Mouse (Mus musculus) heart, adult 18-20 months (tissue): ENCODE data around the gene Gm5134. TPM values are rescaled to one million over a fixed set of nuclear protein-coding genes. Genes with fewer than 3 reads are reported as not detected.

Source experiments
- DNase-seq, 2 experiments: peaks; one replicate each; pipeline ENCODE4 v3.0.0; 2021 to 2022; ENCODE audit warnings: mixed read lengths in 1 of 2
- microRNA-seq, 2 experiments: library from miRNA; unstranded; fragments of <30 nt; microRNA quantifications; one replicate each; pipeline ENCODE4 v1.2.0; 2022
- total RNA-seq, 2 experiments: library from RNA; stranded (reverse); gene quantifications; 2 replicates each; pipeline ENCODE4 v1.2.3; 2021

Gene Gm5134
- total RNA-seq, 2 experiments from 2014 or later, result not detected

GRCm38 (mm10) chr10:76033119-76033455 lies 78.8 kb downstream of the Gm5134 start:
- DNase-seq, result no peak

GRCm38 (mm10) chr10:76034001-76034600 lies 79.8 kb downstream of the Gm5134 start:
- DNase-seq, result no peak

GRCm38 (mm10) chr10:76035277-76035676 lies 81.0 kb downstream of the Gm5134 start:
- no peak for DNase-seq

DNA sequence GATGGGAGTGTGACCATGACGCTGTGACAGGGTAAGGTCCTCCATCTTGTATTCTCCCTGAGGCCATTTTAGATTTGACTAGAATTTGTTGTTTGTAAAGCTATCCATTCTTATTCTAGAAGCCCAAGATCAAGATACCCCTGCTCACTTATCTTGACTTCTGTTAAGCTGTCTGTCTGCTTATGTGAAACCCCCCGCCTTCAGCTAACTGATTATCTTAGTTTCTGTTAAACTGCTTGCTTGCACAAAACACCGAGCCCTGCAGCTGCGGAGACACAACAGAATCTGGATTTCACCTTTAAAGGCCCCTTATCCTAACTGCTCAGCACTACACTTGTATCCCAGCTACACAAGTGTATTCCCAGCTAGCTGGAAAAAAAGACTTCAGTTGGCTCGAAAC lies 82.6 kb downstream of the Gm5134 start:
- DNase-seq, result no peak

DNA sequence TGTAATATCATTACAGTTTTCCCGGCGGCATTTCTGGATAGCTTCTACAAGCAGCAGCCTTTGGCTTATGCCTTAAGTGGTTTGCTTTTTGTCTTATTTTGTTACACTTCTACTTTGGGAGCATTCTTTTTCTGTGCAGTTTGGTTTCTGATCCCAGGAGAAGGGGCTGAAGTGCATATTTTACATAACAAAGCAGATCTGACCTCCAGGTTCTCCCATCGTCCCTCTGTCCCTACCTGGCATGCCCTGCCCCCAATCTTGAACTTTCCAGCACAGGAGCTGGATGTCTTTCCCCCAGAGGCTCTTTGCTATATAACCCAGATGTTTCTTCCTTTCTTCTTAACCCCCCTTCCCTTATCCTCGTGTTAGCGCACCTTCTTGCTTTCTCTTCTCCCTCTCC lies 91.0 kb downstream of the Gm5134 start:
- no peak for DNase-seq

DNA sequence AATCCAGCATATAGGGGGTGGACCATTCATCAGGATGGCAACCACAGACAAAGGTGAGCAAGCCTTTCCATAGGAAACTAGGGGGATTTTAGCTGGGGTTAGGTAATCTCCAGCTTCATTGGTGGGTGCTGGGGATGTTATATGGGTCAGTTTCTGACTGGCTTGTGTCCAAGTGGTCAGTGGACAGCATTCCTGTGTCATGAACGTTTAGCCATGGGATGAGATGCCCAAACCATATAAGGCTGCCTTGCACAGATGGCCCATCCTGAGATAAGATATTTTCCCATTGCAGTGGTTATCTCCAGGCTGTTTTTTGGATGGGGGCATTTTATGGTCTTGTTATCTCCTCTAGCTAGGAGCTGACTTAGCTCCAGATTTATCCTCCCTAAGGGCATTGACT lies 92.4 kb downstream of the Gm5134 start:
- no peak for DNase-seq

DNA sequence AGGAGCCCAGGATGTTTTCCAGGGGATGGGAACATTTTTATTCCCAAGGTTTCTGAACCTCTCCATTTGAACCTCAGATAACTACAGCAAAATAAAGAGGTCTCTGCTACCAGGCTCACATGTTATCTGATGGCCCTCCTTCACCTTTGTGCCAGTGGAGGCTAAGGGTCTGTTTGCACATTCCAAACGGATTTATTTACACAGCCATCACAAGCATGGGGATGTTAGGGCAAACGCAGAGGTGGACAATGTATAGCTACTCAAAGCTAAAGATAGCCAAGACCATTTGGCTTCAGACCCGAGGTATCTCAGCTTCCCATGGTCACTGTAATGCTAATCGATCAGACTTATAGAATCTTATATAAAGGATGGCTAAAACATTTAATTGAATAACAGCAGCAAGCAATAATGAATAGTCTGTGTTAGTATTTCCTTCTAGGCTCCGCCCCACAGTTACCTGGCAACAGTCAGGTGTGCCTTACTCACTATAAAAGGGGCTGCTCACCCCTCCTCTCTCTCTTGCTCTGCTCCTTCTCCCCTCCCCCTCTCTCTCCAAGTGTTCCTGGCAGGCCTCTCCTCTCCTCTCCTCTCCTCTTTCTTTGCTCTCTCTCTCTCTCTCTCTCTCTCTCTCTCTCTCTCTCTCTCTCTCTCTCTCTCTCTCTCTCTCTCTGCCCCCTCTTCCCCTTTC lies 93.0 kb downstream of the Gm5134 start:
- DNase-seq, result no peak

DNA sequence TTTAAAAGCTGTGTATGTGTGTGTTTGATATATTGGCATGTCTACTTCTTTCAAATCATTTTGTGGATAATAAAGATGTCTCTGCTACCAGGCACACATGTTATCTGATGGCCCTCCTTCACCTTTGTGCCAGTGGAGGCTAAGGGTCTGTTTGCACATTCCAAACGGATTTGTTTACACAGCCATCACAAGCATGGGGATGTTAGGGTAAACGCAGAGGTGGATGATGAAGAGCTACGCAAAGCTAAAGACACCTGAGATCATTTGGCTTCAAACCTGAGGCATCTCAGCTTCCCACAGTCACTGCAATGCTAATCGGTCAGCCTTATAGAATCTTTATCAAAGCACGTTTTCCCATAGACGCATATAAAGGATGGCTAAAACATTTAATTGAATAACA lies 94.7 kb downstream of the Gm5134 start:
- DNase-seq, result no peak

- DNase-seq, result no peak
Measured at GRCm38 (mm10) chr10:76051860-76052259, 97.5 kb downstream of the Gm5134 start.

Small RNA genes within 50 kb of the gene (microRNA-seq; reads per million reads assigned to microRNA genes)
- 0 reads per million in 2 experiments for gene Mir6409

Other genes starting within 250 kb of the Gm5134 start
- gene Cabin1, start 190.2 kb upstream of the Gm5134 start, total RNA-seq, result 10 to 100 TPM; 15.2 to 20.9 TPM
- gene Ddt, start 181.1 kb upstream of the Gm5134 start, total RNA-seq, result 100 to 1,000 TPM in 1 of 2 experiments, 10 to 100 TPM in 1; 83.7 to 109 TPM
- gene Gm20441, start 173.6 kb upstream of the Gm5134 start, total RNA-seq, result not detected
- gene Gstt3, start 173.1 kb upstream of the Gm5134 start, total RNA-seq, result 1 to 10 TPM; 3.7 to 5.0 TPM
- 10 to 100 TPM; 16.1 to 22.4 TPM for gene Gstt1, start 155.9 kb upstream of the Gm5134 start, total RNA-seq
- not detected for gene Gstt4, start 132.0 kb upstream of the Gm5134 start, total RNA-seq
- gene Gstt2, start 117.1 kb upstream of the Gm5134 start, total RNA-seq, result 10 to 100 TPM in 1 of 2 experiments, 1 to 10 TPM in 1; 7.8 to 10.7 TPM
- 100 to 1,000 TPM; 215 to 232 TPM for gene Mif, start 94.3 kb upstream of the Gm5134 start, total RNA-seq
- gene Derl3, start 61.1 kb upstream of the Gm5134 start, total RNA-seq, result under 1 TPM; 0.57 to 0.74 TPM
- 10 to 100 TPM; 20.5 to 24.2 TPM for gene Smarcb1, start 32.9 kb upstream of the Gm5134 start, total RNA-seq
- gene Chchd10, start 21.4 kb upstream of the Gm5134 start, total RNA-seq, result 1,000 to 10,000 TPM; 1,749 to 1,983 TPM
- gene Mmp11, start 18.0 kb upstream of the Gm5134 start, total RNA-seq, result 1 to 10 TPM; 5.0 to 5.2 TPM
- not detected for gene Gm867, start 13.8 kb upstream of the Gm5134 start, total RNA-seq
- under 1 TPM in 1 of 2 experiments, not detected in 1; 0.82 TPM for gene Vpreb3, start 11.5 kb upstream of the Gm5134 start, total RNA-seq
- gene Zfp280b, start 78.1 kb downstream of the Gm5134 start, total RNA-seq, result 1 to 10 TPM; 5.9 to 6.0 TPM
- not detected for gene Slc5a4b, start 156.4 kb downstream of the Gm5134 start, total RNA-seq
- gene Slc5a4a, start 192.9 kb downstream of the Gm5134 start, total RNA-seq, result not detected